Mouse (Mus musculus): ENCODE measurements at regions not wholly inside any gene's neighbourhood (a gene's known extent, or its start where the extent isn't known, plus 50 kb on each side); places are given as distances from the start of the nearest gene placed in this dataset.

DNA sequence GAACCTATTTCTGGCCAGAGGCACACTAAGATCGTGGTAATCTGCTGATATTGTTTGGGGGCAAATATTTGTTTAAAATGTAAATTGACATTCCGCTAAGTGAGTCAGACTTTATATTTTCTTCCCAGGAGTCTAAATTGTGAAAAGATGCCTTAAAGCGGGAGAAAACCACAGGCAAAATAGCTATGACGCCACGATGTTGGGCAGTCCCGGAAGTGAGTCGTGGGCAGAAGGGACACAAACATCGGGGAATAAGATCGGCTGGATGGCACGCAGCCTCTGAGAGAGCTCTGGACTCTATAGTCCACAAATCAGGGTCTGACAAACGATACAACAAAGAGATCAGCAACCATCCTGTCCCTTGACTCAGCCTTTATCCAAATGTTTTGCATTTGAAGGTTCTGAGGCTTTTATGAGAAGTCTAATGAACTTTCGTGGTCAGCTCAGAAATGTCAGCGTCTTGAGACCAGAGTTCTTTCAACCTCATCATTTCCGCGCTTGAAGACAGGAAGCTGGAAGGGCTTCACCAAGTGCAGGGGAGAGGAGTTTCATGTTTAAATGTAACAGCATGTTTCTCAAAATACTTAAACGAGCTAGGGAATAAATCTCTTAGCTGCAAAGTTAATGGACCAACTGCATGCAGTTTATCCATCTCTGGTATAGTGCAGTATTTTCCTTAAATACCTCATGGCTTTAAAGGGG is 472.2 kb upstream of the Intu start:
- DNase-seq (ENCODE audit: low spot score in 2 of 2), result no peak

DNA sequence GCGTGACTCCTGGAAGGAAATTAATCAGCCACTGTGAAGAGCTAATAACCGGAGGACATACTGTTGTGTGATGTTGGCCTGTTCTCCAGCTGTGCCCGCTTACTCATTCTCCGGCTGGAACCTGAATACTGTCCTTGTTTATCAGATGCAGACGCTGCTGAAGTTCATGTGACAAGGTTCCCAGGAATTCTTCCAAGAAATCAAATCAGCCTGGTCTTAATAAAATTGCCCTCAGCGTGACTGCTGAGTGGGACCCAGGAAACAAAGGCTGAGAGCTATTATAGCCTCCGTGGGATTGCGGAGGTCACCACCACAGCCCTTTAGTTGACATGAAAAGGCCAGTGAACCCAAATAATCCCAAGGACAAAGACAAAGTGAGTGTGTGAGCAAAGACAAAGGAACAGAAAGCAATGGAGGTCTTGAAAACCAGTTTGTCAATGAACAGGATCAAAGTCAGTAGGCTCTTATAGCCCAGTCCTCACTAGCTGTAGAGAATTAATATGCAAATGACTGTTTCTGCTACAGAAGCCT is 460.9 kb upstream of the Intu start:
- no peak for DNase-seq (ENCODE audit: low spot score in 2 of 2)

DNA sequence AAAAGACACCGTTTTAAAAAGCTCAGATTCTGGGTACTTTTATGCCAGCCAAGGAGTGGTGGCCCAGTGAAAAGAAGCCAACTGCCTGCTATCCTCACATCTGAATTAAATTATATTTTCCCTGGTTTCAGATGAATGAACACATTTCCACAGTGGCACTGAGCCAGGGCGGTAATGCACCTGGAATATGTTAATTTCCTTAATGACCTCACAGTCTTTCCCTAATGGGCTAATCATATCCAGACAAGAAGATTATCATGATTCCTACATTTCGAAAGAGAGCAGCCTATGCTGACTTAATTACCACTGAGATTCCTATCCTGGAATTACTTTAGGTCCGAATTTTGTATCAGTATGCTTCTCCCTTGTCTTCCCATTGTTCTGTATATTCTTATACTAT is 454.3 kb upstream of the Intu start:
- no peak for DNase-seq (ENCODE audit: low spot score in 2 of 2)

DNA sequence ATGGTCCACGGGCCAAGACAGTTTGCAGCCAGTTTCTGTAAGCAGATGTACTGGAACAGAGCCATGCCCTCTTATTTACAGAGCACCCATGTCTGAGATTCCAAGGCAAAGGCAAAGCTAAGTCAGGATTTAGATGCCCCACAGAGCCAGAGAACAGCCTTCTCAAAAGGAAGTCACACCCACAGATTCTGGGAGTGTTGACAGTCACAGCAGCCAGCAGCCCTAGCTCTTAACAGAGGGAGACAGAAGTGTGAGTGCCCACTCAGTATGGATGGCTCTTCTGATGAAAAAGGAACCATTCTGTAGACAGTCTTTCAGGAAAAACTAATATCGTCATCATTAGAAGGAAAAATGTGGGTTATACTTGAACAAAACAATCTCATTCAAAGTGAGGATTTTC is 446.0 kb upstream of the Intu start:
- DNase-seq (ENCODE audit: low spot score in 2 of 2), result no peak

DNA sequence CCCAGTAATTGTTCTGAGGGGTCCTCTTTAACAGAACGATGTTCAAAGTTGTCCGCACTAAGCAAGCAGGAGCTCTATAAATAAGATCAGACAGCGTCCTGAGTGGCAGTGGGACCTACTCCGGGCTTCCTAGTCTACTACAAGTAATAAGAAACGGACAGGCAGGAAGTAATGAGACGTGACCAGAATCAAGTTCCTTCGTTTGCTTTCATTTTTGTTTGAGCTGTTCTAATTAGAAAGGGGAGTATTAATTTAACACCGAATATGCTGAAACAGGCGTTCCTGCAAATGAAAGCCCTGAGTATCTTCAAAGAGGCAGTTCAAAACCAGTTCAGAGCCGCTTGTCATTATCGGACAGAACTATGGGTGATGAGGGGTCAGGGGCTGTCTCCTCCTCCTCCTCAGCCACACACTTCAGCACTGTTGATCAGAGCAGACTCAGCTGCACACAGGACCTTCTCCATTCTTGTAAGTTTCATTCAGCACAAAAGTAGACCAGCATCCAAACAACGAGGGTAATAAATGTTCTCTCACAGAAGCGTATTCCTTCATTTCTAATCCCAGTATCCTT is 439.2 kb upstream of the Intu start:
- DNase-seq (ENCODE audit: low spot score in 2 of 2), result no peak

DNA sequence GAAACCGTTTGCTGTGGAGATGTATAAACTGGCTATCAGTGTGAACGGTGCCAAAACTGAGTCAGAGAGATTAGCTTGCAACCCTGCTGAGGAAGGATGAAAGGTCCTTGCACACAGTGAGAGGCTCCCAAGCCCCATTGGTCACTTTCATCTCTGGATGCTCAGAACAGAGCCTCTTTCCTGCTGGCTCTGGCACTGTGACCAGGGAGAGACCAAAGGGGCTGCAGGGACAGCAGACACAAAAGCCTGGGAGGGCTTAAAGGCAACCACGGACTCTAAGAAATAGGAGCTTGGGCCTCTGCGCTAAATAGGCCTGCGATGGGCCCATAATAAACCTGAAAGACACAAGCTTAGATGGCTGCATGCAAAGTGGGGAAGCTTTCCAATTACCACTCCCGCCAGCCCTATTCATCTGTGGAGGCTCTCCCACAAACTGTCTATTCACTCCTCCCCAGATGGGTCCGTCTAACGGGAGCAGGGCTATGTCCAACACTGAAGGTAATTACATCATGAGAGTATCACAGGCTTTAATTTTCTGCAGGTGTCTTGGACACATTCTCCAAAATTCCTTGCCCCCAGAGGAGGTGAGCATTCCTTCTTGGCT is 438.2 kb upstream of the Intu start:
- DNase-seq (ENCODE audit: low spot score in 2 of 2), result no peak

DNA sequence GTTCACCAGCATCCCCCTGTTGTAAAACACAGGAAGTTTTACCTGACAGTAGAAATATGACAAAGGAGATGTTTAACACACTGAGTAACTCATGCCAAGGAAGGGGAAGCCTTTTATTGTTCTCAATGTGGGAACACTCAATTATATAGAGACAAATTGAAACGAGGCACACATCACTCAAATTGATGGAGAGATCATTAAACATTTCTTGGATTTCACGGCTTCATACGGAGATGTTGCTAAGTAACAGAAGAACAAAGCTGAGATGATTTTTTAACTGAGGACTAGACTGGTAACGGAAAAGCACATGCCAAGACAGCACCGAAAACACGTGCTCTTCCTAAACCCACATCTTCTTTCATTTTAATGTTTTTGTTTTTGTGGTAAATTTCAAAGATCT is 437.0 kb upstream of the Intu start:
- no peak for DNase-seq (ENCODE audit: low spot score in 2 of 2)

DNA sequence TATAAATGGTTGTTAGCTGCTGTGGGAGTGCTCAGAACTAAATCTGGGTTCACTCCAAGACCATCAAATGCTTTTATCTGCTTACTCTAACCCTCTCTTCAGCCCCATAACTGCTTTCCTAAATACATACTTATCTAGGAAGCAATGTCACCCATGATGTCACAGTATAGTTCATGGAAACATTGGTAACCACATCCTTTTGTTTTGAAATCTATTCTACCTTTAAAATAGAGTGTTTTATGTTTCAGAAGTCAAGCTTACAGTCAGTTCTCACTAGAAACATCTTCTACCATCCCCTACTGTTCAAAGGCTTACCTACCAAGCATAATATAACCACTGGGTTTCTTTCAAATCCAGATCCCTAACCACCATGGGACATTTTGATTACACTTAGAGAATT is 436.4 kb upstream of the Intu start:
- no peak for DNase-seq (ENCODE audit: low spot score in 2 of 2)

DNA sequence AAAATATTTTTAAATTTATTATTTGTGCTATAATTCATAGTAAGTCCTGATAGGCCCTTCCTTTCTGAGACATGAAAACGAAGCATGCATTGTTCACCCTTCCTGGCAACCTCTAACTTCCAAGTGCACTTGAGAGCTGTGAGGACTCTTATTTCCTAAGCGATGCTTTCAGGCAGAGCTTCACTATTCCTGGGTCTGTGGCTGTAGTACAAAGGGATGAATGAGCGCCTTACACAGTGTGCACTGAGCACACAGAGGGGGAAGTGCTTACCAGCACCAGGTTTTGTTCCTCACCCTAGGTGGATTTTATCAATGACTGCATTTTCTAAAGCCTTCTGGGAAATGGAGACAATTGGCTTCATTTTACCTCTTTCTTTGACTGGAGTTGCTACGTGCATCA is 428.4 kb upstream of the Intu start:
- no peak for DNase-seq (ENCODE audit: low spot score in 2 of 2)

DNA sequence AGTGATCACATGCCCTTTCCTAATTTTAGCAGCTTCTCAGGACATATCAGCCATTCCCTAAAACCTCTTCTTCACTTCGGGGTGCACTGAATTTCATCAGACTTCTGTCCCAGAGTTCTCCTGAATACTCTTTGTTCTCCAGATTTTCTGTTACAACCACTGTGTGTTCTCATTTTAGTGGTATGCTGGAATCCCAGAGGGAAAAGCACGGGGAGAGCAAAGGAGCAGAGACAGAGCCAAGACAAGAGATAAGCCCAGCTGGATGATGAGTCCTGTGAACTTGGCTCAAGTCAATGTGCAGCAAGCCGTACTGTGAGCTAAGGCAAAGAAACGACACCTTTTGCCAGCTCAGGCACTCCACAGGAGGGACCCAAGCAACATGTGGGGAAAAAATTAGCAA is 416.3 kb upstream of the Intu start:
- DNase-seq (ENCODE audit: low spot score in 2 of 2), result peak; percentile 32 to 45

DNA sequence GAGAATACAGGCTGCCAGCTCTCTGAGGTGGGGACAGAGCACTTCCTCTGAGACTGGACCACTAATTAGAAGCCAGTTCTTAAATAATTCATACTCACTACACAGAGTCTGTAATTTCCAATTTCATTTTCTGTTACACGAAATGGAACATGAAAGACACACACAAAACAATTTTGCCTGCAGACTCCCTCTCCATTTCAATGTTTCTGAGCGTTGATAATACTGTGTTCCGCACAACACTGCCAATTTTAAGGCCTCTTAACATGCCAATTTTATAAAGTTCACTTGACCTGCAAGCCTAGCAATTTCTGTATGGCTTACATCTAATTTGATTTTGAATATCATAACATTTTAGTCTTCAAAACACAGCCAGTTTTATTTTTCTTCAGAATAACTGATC is 412.5 kb upstream of the Intu start:
- DNase-seq (ENCODE audit: low spot score in 2 of 2), result no peak

DNA sequence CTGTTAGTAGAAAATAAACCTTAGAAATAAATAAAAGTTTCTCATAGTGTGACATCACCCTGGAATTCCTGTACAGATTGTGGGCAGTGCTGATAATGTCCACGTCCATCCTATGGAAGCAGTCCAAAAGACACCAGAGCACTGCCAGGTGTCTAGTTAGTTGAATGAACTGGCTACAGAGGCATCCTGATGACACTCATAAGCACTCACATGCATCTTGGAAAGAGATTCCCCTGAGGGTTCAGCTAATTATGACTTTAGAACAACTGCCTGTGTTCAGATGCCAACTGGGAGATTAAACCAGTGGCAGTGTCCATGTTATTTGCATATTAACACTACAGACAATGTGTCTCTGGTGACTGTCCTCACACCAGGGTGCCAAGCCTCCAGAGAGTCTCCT is 411.6 kb upstream of the Intu start:
- no peak for DNase-seq (ENCODE audit: low spot score in 2 of 2)

DNA sequence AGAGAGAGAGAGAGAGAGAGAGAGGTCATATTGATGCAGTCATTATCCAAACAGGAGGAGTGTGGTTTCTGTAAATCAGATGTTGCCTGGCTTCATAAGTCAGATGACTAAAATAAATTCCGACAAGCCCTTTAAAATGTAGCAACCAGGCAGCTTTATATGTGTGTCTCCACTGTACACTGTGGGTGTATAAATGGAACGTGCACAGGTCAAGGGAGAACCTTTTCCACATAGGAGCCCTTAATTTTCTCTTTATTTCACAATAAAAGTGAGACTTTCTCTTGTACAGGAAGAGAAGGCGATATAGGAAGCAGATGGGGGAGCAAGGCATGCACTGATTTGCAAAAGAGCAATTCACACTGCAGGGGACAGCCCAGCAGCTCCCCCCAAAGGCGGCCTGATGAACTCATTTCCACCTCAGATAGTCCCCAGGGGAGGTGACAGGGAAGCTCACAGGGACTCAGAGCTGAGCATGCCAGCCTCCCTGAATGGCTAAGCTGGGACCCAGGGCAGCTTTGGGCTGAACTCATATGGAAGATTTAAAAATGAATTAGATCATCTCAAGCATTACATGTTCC is 410.7 kb upstream of the Intu start:
- DNase-seq (ENCODE audit: low spot score in 2 of 2), result no peak

DNA sequence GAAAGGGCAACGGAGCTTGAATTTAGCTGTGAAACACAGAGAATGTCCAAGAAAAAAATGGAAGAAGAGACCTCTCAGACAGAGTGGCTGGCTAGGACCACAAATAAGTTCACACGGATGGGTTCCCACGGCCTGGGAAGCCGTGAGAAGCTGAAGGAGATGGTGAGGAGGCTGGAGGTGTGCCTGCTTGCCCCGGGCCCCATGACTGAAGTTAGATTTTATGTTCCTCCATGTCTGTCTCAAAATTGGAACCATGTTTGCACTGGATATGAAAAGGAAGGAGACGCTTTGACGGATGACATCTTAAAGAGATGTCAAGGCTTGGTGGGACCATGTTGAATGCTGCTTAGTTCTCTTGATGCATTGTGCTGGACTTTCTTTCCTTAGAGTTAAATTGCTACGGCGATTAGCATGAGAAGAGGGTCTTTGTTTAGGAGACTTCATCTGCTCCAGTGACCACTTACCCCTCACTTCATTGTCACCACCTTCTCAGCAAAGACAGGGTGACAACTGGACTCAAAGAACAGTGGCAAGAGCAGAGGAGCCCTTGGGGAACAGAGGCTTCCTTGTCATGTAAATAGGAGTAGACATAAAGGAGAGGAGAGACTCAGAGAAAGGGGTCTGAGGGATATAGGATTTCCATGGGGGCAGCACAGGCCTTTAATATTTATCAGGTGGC is 407.4 kb upstream of the Intu start:
- DNase-seq (ENCODE audit: low spot score in 2 of 2), result no peak

DNA sequence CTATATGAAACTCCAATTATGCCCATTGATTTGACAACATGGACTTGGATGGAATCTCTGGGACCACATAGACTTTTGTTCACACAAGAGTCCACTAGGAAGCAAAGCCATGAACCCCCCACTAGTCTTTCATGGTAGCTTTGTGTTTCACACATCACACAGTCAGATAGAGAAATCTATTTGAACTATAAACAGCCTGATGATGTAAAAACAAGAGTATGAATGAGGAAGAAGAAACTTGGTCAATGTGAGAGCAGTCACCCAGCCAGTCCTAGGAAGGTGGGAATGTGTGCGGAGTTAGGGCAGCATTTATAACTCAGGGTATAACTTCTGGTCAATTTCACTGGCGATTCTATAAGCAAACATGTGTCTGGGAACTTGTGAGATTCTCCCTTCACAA is 404.2 kb upstream of the Intu start:
- DNase-seq (ENCODE audit: low spot score in 2 of 2), result no peak

DNA sequence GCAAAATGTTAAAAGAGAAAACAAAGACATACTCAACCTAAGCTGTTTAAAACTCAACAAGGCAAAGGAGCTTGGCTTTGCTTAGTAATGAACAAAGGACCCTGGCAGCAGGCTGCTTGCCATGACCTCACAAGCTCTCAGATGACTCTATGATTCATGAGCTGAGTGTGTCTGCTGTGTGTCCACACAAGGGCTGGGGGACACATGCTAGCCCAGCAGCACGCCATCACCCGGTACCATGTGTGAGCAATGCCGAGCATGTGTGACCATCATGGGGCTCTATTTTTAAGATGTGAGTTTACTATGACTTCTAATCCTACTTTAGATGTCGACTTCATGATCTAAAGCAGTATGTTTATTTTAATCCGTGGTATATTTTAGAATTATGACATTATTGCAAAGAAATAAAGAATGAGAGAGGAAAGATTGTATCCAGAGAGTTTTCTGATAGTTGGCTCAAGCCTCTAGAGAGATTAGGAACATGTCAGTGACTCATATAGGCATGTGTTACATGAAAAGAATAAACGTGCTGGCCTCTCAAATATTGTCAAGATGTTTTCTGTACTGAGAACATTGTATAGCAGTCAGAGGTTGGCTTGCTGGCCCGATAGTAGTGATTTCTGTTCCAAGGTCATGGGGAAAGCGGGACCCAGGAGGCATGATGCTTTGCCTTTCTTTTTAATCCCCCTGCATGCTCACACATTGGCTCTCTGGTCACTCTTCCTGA is 400.1 kb upstream of the Intu start:
- no peak for DNase-seq (ENCODE audit: low spot score in 2 of 2)

DNA sequence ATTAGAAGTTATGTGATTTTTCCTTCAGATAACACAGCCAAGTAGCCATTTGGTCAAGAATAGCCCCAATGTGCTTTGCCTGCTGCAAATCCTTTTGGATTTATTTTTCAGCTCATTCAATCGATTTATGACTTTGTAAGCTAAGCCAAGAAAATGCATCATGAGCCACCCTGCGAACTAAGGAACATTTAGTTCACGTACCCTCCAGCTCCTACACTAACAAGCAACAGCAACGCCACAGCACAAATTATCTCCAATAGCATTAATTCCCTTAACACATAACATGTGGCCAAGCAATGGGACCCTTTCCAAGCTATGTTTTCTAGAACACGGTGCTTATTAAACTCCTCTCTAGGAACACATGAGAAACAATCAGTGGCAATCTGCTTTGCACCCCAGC is 392.4 kb upstream of the Intu start:
- no peak for DNase-seq (ENCODE audit: low spot score in 2 of 2)

DNA sequence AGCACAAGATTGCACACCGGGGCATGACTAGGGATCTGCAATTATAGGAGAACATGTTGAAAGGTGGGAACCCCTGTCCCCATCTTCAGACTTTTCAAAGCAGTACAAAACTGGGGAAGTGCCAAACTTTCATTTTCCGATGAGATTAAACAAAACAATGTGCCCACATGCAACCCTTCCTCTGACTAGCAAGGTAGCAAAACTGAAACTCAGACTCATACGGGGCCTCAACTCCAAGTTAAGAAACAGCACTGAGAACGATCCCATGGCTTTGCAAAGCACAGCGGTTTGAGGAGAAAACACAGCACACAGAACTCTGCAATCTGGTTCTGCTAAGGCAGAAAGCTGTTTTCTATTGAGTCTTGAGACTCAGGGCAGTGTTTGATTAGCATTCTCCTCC is 388.9 kb upstream of the Intu start:
- DNase-seq (ENCODE audit: low spot score in 2 of 2), result no peak

DNA sequence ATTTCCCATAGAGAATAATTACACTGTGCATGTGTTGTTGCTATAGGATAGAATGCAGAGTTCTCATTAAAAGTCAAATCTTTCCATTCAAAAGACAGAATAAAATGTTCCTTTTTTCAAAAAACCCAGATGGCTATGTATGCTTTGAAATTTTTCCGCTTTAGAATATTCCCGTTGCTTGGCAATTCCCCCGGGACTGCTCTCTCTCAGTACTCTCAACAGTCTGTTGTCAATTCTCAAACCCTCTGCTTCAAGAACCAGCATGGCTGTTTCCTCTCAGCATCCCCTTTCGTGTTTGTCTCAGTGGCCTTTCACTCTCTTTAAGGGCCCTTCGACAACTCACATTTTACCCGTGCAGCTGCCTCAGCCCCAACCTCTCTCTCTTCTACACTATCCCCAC is 372.5 kb upstream of the Intu start:
- no peak for DNase-seq (ENCODE audit: low spot score in 2 of 2)

DNA sequence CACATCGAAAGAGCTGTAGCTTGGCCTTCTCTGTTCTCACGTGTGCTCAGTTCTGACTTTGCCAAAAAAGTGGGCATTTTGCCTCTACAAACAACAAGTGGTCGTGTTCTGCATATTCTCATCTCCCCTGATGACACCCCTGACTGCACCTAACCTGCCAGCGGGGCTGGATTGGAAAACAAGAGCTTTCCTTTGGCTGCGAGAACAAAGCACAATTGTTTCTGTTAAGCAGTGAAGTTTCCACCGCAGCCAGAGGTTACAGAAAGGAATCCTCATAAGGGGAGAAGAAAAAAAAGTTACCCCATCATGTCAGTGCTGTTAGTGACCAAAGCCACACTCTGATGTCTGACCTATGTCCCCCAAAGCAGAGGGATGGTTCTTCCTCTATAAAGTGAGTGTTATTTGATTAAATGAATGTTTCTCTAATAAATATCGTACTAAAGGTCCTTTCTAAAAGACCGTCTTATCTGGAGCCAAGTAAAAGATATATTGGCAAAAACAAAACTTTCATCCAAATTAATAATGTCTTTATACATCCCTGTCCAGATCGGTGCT is 371.4 kb upstream of the Intu start:
- peak in 1 of 2 experiments; percentile 1 for DNase-seq (ENCODE audit: low spot score in 2 of 2)

DNA sequence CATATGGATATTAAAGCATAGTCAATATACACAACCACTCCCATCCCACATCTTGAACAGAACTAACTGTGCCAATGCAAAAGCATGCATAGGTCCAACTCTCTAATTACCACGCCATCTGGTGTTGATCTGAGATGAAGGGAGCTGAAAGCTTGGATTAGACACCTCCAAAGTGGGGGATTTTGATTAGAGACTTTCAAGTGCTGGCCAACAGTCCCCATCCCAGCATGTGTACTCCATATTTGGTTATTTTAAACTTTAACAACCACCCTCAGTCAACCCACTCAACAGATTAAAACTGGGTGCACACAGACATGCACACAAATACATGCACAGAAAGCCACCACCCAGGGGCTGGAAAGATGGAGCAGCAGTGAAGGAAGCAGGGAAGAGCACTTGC is 366.9 kb upstream of the Intu start:
- DNase-seq (ENCODE audit: low spot score in 2 of 2), result no peak

Data from heart, adult 9 months (tissue).